Mouse (Mus musculus) bone marrow, adult 2 months (tissue): ENCODE results near the gene Kcnip4. TPM values are rescaled to one million over a fixed set of nuclear protein-coding genes. Genes with fewer than 3 reads are reported as not detected.

Experiments used
- H3K27ac ChIP-seq: fragments of 200-500 bp; 2 replicates; pipeline ENCODE4 v1.5.1; 2012; ENCODE audit warnings: low read depth, mild to moderate bottlenecking, control low read depth, inconsistent platforms, low read length; ENCODE audit not compliant: control insufficient read depth, poor library complexity, insufficient read depth
- H3K4me1 ChIP-seq: fragments of 200-500 bp; 2 replicates; pipeline ENCODE4 v1.6.1; 2011; ENCODE audit warnings: low read length; ENCODE audit not compliant: control insufficient read depth, insufficient read depth
- H3K4me3 ChIP-seq: fragments of 200-500 bp; replicated peaks from 2 replicates; pipeline ENCODE3; 2011; ENCODE audit warnings: mild to moderate bottlenecking, low read depth, low read length, control low read depth; ENCODE audit not compliant: control insufficient read depth
- CTCF ChIP-seq: fragments of 200-500 bp; IDR thresholded peaks from 2 replicates; pipeline ENCODE4 v1.5.1; 2011; ENCODE audit warnings: low read length, control low read depth; ENCODE audit not compliant: control insufficient read depth, insufficient read depth
- POLR2A ChIP-seq: fragments of 200-500 bp; IDR thresholded peaks from 2 replicates; pipeline ENCODE4 v1.6.1; 2011; ENCODE audit warnings: low read depth, mild to moderate bottlenecking, control low read depth, low read length, borderline replicate concordance; ENCODE audit not compliant: control insufficient read depth
- WGBS: fragments of 180-500 bp; shearing (Covaris S2); methylation state at CpG from one replicate; pipeline ENCODE4 v1.1.7; 2018; 5-methylcytosine and 5-hydroxymethylcytosine counted together
- polyA plus RNA-seq: library from polyadenylated mRNA; stranded (reverse); fragments of >200 nt; gene quantifications from 2 replicates; pipeline ENCODE4 v1.2.4, GENCODE M21; 2011; ENCODE audit warnings: low replicate concordance; ENCODE audit not compliant: missing spikeins, insufficient read depth, insufficient read length

The Kcnip4 gene
- polyA plus RNA-seq, 1 experiment: 1.5 TPM

DNA sequence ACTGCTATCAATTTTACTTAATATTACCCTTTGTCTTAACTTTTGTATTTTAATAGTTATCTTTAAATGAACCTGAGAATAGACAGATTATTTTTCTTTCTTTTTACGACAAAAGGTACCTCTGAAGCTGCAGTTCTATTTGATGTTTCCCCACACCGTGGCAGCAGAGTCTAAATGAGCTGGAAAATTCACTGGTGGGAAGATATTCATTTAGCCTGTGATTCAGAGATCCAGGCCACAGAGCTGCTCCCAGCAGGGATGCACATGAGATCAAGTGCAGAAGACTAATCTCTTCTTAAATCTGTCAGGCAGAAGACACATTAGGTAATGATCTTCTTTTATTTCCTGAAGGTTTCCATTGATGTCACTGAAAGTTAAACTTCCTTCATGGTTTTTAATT, 429.8 kb downstream of the Kcnip4 start:
- no peak overlapping the region for H3K4me3 ChIP-seq
- no peak overlapping the region for H3K27ac ChIP-seq
- no peak for TF ChIP-seq POLR2A
- no peak for TF ChIP-seq CTCF
- no peaks in the 10 kb centered on the region for H3K4me1 ChIP-seq
- 69% methylated on average over 2 of the region's 2 CpGs for WGBS

DNA sequence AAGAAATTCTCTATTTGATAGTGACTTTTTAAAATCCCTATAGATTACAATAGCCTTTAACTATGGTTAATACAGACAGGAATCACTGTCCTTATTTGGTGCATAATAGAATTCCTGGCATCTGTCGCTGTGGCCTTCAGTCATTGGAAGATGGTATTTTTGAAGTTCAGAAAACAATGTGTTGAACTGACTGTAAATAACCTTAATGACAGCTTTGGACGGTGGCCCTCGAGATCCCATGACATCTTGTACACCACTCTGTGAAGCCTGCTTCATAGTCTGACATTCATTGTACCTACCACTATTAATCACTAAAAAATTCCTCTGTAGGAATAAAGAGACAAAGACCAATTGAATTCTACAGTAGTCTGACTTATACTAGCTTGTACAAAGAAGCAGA, 430.4 kb downstream of the Kcnip4 start:
- no peak overlapping the region for H3K27ac ChIP-seq
- WGBS: 53% methylated on average over 3 of the region's 3 CpGs
- no peaks in the 10 kb centered on the region for H3K4me1 ChIP-seq
- TF ChIP-seq POLR2A (no peak), CTCF (no peak)
- no peak overlapping the region for H3K4me3 ChIP-seq

DNA sequence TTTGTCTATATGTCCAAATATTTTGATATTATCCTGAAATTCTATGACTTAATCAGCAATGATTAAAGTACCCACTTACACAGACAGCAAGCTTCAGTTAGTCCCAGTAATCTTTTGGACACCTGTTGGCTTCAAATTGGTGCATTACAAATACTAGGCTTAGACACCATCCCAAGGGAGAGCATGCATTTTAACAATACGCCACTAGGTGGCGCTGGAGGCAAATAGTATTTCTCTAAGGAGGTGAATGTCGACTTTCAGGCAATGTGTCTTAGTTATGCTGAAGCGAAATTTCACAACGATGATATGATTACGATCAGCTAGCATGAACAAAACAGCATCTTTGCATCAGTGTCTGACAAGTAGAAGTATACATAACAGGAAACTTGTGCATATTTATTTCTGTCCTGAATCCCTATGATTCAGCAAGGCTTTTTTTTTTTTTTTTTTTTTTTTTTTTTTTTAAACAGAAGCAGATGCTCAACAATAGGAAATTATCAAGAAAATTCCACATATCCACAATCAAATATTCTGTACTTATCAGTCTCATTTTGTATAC, 434.5 kb downstream of the Kcnip4 start:
- TF ChIP-seq POLR2A: no peak
- peak; percentile 28; the same call in 1 of the 2 replicates for TF ChIP-seq CTCF
- H3K4me1 ChIP-seq: no peaks in the 10 kb centered on the region
- WGBS: 6% methylated on average over 6 of the region's 6 CpGs
- no peak overlapping the region for H3K4me3 ChIP-seq
- H3K27ac ChIP-seq: no peak overlapping the region

DNA sequence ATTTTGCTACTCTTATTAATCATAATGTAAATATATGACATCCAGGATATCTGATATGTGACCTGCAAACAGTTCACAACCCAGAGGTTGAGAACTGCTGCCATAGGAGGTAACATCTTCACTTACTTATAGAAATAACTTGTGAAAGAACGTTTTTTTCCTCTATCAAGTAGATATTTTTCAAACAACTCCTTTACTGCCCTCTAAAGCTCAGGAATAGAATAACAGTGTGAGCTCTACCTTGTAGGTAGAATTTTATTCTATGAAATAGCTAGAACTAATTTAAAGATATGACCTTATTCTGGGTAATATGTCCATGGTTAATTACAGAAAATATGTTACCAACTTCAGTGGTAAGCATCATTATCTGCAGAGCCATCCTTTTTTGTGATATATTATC, 459.1 kb downstream of the Kcnip4 start:
- Histone ChIP-seq H3K4me3 (no peak overlapping the region), H3K27ac (no peak overlapping the region), H3K4me1 (no peaks in the 10 kb centered on the region)
- WGBS: 2% methylated on average over 1 of the region's 1 CpGs
- TF ChIP-seq CTCF (no peak), POLR2A (no peak)

DNA sequence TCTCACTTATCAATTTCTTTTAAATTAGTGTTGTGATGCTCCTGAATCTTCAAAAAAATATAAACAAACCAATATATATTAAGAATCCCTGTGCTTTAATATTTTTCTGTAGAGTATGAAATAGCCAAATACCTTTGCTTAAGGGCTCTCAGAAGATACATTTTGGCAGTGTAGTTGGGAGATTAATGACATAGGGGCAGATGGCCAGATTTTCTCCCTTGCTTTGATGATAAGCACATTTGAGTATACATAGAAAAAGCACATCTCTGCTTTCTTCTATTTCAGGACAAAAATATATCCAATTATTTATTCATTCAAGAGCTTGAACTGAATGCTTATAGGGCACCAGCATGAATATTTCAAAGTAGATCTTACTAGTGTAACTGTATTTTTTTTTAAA, 465.8 kb downstream of the Kcnip4 start:
- no peak overlapping the region for H3K27ac ChIP-seq
- H3K4me3 ChIP-seq: no peak overlapping the region
- TF ChIP-seq CTCF: no peak
- no peak for TF ChIP-seq POLR2A

DNA sequence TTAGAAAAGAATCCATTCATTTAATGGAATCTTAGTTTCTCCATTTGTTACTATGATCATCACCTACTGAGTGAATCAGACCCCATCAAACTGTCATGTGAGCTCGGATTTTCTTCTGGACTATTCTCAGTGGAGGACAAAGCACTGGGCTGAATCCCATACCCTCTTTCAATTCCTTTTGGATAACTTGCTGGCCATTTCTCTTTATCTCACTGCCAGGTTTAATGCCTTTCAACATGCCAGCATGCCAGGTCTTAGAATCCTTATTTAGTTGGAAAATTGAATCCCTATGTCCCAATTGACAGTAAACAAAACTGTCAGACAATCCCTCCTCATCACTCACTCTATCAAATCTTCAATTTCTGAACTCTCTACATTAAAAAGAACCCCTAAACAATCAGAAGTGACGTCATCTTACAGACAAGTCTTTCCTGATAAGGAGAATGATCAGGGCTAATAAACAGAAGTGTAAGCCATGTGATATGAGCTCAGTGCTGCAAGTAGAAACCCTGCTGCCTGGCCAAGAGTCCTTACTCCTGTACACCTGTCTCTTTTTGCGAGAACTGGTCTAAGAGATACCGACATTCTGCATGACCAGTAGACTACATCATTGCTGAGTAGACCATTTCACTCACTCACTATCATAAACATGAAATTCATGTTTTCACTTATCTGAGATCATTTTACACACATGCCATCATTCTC, 466.9 kb downstream of the Kcnip4 start:
- Histone ChIP-seq H3K4me3 (no peak overlapping the region), H3K4me1 (no peaks in the 10 kb centered on the region), H3K27ac (no peak overlapping the region)
- TF ChIP-seq CTCF (no peak), POLR2A (no peak)
- WGBS: 76% methylated on average over 4 of the region's 4 CpGs

More for the DNA sequence above, 465.8 kb downstream of the Kcnip4 start:
- H3K4me1 ChIP-seq: no peaks in the 10 kb centered on the region

DNA sequence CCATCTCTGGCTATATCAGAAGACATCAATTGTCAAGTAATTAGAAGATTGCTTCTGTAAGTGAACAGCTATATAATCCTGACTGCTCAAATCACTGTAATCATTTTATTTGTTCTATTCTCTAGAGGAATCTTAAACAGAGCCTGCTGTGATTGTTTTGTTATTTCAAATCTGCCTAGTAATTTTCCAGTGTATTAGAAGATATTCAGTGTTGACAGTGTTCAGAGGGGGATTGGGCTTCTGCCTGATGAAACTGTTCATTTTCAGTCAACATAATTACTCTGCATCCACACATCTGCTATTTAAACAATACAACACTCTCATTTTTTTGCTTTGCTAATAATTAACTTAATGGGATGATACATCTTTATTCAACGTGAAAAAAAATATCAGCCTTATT, 476.7 kb downstream of the Kcnip4 start:
- 67% methylated on average over 1 of the region's 1 CpGs for WGBS
- H3K4me1 ChIP-seq: no peaks in the 10 kb centered on the region
- no peak overlapping the region for H3K4me3 ChIP-seq
- H3K27ac ChIP-seq: no peak overlapping the region
- TF ChIP-seq POLR2A (no peak), CTCF (no peak)

DNA sequence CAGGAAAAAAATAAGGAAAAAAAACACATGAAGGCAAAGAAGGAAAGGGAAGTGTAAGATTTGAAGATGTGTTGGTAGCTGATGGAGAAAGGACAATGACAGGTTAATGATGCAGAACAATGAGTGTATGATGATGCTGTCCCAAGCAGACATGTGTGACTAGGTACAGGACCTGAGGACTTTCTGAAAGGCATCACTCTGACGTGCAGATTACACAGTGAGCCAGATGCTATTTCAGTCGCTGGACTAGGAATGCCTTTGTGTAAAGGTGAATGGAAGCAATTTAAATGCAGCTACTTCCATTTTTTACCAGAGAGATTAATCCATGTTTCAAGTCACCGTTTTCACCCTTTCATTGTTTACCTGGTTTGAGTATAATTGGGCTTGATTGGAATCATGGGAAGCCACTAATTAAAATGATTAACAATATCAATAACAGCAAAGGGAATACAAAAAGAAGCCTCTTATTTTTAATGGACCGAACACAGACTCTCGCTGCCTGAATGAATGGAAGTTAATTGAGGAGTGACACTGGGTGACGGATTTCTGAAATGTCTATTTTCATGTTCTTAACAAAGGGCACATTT, 483.4 kb downstream of the Kcnip4 start:
- Histone ChIP-seq H3K4me3 (no peak overlapping the region), H3K4me1 (no peaks in the 10 kb centered on the region), H3K27ac (no peak overlapping the region)
- no peak for TF ChIP-seq CTCF
- TF ChIP-seq POLR2A: no peak
- WGBS: 73% methylated on average over 6 of the region's 6 CpGs

DNA sequence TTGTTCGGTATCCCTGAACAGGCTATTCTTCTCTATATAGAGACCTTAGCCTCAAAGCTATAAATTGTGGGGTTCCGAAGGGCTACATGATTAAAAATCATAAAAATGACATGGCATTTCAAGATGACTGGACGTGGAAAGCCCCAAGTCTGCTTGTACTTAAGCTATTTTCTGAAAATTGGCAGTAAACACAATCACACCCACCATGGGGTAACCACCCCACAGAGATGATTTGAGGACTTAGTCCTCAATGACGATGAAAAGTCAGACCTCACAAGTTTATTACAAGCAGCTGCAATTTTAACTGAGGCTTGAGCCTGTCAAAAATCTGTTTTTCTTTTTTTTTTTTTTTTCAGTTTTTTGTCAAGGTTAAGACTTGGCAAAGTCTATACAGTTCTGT, 527.3 kb downstream of the Kcnip4 start:
- WGBS: 64% methylated on average over 4 of the region's 4 CpGs
- Histone ChIP-seq H3K4me3 (no peak overlapping the region), H3K4me1 (no peaks in the 10 kb centered on the region), H3K27ac (no peak overlapping the region)
- TF ChIP-seq CTCF: no peak
- TF ChIP-seq POLR2A: no peak
